Mouse (Mus musculus) bone marrow macrophage, adult 2 months (primary cell): Measurements from ENCODE around the gene Cyp2j13. TPM values are rescaled to one million over a fixed set of nuclear protein-coding genes. Genes with fewer than 3 reads are reported as not detected.
"Not testable (repeated sequence)": the region's sequence is repeated elsewhere in the genome, so short reads cannot be mapped to it uniquely, and the experiment has no call there.

Experiments
- H3K27ac ChIP-seq: 2 replicates; pipeline ENCODE4 v1.5.1; 2012; ENCODE audit warnings: low read depth, low read length; ENCODE audit not compliant: insufficient read depth
- H3K4me1 ChIP-seq: 2 replicates; pipeline ENCODE4 v1.6.1; 2012; ENCODE audit warnings: low read length; ENCODE audit not compliant: control insufficient read depth, insufficient read depth
- H3K4me3 ChIP-seq: 2 replicates; pipeline ENCODE4 v1.5.1; 2012; ENCODE audit warnings: mild to moderate bottlenecking, low read length, moderate library complexity; ENCODE audit not compliant: insufficient read depth
- CTCF ChIP-seq: IDR thresholded peaks from 2 replicates; pipeline ENCODE4 v1.5.1; 2012; ENCODE audit warnings: low read depth, mild to moderate bottlenecking, low read length, moderate library complexity
- POLR2A ChIP-seq: IDR thresholded peaks from 2 replicates; pipeline ENCODE4 v1.6.1; 2012; ENCODE audit warnings: mild to moderate bottlenecking, low read depth, low read length, borderline replicate concordance
- polyA plus RNA-seq: library from polyadenylated mRNA; stranded (reverse); fragments of >200 nt; gene quantifications from 2 replicates; pipeline ENCODE4 v1.2.4, GENCODE M21; 2012; ENCODE audit not compliant: missing spikeins, insufficient read depth, insufficient read length

Gene Cyp2j13
- not detected in 2 replicates for polyA plus RNA-seq

DNA sequence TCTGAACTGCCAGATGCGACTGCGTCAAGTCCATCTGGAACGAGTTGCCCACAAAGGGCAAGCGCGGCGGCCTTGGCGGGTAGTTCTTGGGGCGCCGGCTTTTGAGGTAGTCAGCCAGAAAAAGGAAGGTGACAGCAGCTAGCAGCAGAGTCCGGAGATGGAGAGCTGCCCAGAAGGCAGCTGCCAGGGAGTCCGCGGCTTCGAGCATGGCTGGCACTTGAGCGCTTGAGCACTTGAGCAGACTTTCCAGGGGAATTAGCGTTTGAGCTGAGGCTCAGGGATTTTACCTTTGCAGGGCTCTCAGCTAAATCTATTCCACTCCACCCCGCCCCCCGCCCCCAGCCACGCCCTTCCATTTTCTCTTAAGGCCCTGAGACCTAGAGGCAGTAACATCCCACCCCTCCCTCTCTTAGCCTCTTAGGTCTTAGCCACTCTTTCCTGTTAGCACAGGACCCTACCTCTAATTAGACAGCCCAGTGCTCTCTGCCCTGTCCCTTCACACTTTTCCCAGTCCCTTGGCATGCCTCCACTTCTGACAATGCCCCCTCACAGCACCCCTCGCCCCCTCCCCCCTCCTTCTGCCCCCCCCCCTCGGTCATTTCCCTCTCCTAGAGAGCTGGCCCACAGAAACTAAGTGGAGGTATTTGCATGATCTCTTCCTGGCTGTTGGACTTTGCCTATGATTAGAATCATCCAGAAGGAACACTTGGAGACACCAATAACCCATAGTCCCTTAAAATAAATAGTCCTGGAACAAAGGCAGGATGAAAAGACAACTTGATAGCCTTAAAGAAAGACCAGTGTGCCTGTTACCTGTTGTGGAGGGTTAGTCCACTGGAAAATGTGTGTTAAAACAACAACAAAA, at the start of gene Cyp2j13:
Gene Cyp2j13, minus strand, starts transcription at position 286 of the 865 bp plus-strand sequence.
- H3K4me1 ChIP-seq: no peaks in the 10 kb centered on the region
- H3K27ac ChIP-seq: no peak within 1 kb of the TSS
- no peak within 1 kb of the TSS for H3K4me3 ChIP-seq
- TF ChIP-seq CTCF: no peak
- TF ChIP-seq POLR2A: no peak

GRCm38 (mm10) chr4:96096841-96097240, 19.5 kb upstream of the Cyp2j13 start:
- no peak overlapping the region for H3K4me3 ChIP-seq
- TF ChIP-seq CTCF (no peak), POLR2A (no peak)
- H3K4me1 ChIP-seq: no peaks in the 10 kb centered on the region
- H3K27ac ChIP-seq: no peak overlapping the region

GRCm38 (mm10) chr4:96091869-96092268, 14.5 kb upstream of the Cyp2j13 start:
- Histone ChIP-seq H3K27ac (no peak overlapping the region), H3K4me1 (no peaks in the 10 kb centered on the region), H3K4me3 (no peak overlapping the region)
- no peak for TF ChIP-seq POLR2A
- TF ChIP-seq CTCF: no peak

DNA sequence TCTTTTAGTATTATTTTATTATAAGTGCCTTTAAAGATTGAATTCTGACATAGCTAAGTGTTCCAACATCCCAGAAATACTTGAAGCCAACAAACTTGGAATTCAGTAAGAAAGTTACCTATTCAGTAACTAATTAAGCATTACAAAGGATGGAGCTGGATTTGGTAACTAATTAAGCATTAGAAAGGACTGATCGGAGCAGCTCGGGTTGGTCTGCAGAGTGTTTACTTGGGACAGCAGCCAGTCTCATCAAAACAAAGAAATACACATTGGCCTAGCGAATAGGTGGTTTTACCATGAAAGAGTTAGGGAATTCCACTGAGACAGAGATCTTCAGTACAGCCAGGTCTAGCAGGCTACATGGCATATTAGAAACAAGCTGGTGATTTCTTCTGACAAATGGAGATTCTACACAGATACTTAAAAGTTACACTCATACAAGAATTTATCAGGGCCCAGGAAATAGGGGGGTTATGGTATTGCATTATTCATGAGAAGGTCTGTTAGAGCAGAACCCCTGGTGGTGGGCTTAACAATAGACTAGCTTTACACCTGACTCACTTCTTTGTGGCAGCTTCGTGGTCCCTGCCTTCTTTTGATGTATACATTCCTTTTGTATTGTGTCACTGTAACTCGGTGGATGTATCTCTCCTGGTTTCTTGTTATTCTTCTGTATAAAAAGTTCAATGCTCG, 12.2 kb upstream of the Cyp2j13 start:
- H3K27ac ChIP-seq, H3K4me3 ChIP-seq, H3K4me1 ChIP-seq: not testable (repeated sequence)

GRCm38 (mm10) chr4:96078308-96078707, 962 bp upstream of the Cyp2j13 start:
- Histone ChIP-seq H3K27ac (no peak overlapping the region), H3K4me1 (no peaks in the 10 kb centered on the region), H3K4me3 (no peak overlapping the region)
- TF ChIP-seq CTCF (no peak), POLR2A (no peak)

DNA sequence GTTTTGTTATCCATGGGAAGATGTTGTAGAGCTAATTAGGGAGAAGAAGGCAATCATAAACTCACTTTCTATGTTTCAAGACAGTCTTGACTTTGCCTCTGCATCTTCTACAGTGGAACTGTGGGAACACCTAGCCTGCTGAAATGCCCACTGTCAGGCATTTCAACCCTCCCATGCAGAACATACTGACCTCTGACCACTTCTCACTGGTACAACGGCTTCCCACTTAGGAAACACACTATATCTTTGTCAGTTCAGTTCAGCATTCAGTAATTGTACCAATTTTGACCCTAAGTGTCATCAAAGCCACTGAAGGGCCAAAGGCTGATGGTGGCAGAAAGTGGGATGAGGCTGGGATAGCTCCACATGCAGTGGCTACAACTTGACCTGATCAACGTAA, 15.3 kb downstream of the Cyp2j13 start:
- no peak for TF ChIP-seq CTCF
- no peak for TF ChIP-seq POLR2A
- Histone ChIP-seq H3K4me3 (no peak overlapping the region), H3K4me1 (no peaks in the 10 kb centered on the region), H3K27ac (no peak overlapping the region)

GRCm38 (mm10) chr4:96060106-96060505, 17.2 kb downstream of the Cyp2j13 start:
- Histone ChIP-seq H3K4me3 (no peak overlapping the region), H3K27ac (no peak overlapping the region), H3K4me1 (no peaks in the 10 kb centered on the region)
- TF ChIP-seq CTCF (no peak), POLR2A (no peak)

GRCm38 (mm10) chr4:96028412-96028811, 48.9 kb downstream of the Cyp2j13 start:
- no peak for TF ChIP-seq CTCF
- H3K4me3 ChIP-seq: no peak overlapping the region
- no peak overlapping the region for H3K27ac ChIP-seq
- H3K4me1 ChIP-seq: no peaks in the 10 kb centered on the region

GRCm38 (mm10) chr4:96022803-96023202, 54.5 kb downstream of the Cyp2j13 start:
- no peak overlapping the region for H3K4me3 ChIP-seq
- TF ChIP-seq CTCF (no peak), POLR2A (no peak)
- no peaks in the 10 kb centered on the region for H3K4me1 ChIP-seq
- H3K27ac ChIP-seq: no peak overlapping the region

DNA sequence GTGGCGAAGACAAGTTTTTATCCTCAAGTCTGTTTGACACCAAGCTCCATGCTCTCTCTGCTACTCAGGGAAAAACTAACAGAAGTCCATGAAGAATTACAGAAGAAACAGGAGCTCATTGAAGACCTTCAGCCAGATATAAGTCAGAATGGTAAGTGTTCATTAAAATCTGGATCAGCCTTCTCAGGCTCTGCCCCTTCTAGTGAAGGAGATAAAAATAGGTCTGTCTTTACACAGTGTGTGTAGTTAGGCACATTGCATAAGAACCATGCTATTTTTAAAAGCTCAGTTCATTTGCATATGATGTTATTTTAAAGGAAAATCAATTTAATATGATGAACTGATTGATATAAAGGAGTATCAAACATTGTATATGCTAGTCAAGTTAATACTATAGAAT, 60.5 kb downstream of the Cyp2j13 start:
- TF ChIP-seq POLR2A (no peak), CTCF (no peak)
- Histone ChIP-seq H3K4me3 (no peak overlapping the region), H3K27ac (no peak overlapping the region), H3K4me1 (peaks cover 5% of the 10 kb centered on the region)

DNA sequence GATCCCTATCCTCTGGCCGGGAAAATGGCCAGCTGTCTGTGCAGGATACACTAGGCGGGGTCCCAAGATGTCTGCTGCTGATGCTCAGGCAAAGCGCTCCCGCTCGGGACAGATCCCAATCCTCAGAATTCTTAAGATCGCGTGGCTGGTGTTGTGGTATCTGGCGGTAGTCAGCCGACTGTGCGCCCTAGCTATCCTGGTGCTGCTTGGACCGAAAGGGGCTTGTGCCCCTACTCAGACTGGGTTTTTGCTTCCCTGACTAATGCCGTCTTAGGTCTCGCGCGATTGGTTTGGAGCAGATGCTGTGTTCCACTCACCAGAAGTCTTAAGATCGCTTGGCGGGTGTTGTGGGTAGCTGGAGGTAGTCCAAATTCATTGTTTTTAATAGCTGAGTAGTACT, 95.1 kb downstream of the Cyp2j13 start:
- not testable (repeated sequence) for H3K4me1 ChIP-seq, H3K4me3 ChIP-seq, H3K27ac ChIP-seq

Other genes starting within 250 kb of the Cyp2j13 start
- gene Hook1, start 110.3 kb downstream of the Cyp2j13 start, polyA plus RNA-seq: 1.8 and 2.6 TPM in 2 replicates
- not detected in 2 replicates for gene Cyp2j12, start 63.6 kb upstream of the Cyp2j13 start, polyA plus RNA-seq
- gene Cyp2j7, start 159.1 kb upstream of the Cyp2j13 start, polyA plus RNA-seq: not detected in 2 replicates